Mouse (Mus musculus): ENCODE results near the gene Sptbn4.
A peak's percentile ranks its signal among the peaks of the same experiment; 100 is the strongest.

Sptbn4 gene

DNA sequence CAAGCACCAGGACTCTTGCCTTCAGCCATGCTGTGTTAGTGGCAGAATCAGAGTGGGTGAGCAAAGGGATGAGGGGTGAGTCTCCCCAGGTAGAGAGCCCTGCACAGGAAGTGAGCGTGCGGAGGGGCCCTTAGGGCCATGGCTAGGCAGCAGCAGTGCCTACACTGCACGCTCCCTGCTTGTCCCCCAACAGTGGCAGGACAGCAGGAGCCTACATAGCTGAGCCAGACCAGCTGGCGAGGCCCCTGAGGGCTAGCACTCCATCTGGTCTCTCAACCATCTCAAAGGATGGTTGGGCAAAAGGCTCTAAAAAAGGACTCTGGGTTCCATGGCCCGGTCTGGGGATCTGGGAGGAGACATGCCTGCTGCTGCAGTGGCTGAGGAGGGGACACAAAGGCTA is 63.4 kb downstream of the Sptbn4 start:
- no peak for DNase-seq (ENCODE audit: low read depth, low spot score)

GRCm38 (mm10) chr7:27383233-27383632 is 64.3 kb downstream of the Sptbn4 start:
- DNase-seq (ENCODE audit: low read depth, low spot score), result no peak

DNA sequence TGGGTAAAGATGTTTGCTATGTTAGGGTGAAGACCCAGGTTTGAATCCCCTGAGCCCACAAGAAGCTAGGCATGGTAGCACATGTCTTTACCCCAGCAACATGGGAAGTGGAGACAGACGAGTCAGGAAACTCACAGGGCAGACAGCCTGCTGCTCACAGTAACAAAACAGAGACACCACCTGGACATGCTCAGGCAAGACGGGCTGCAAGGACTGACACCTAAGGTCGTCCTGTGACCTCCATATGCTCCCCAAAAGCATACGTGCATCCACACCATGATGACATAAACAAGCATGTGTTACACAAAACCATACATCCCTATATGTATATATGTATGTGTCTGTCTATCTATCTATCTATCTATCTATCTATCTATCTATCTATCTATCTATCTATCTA is 65.9 kb downstream of the Sptbn4 start:
- DNase-seq (ENCODE audit: low read depth, low spot score), result no peak

- no peak for DNase-seq (ENCODE audit: low read depth, low spot score)
Measured at GRCm38 (mm10) chr7:27381009-27381408, 66.5 kb downstream of the Sptbn4 start.

DNA sequence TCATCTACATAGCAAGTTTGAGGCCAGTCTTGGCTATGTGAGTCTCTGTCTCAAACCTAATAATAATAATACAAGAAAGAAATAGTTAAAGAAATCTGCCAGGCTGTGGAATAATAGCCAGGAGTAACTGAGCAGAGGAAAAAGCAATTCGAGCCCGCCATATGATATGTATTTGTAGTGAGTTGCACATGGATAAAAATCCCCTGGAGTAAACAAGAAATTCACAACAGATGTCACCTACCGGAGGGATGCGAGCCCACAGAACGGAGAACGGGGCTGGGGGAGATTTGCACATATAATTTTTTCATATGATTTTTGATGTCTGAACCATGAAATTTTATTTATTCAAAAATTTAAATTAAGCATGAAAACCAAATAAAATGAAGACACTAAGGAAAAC is 67.7 kb downstream of the Sptbn4 start:
- no peak for DNase-seq (ENCODE audit: low read depth, low spot score)

DNA sequence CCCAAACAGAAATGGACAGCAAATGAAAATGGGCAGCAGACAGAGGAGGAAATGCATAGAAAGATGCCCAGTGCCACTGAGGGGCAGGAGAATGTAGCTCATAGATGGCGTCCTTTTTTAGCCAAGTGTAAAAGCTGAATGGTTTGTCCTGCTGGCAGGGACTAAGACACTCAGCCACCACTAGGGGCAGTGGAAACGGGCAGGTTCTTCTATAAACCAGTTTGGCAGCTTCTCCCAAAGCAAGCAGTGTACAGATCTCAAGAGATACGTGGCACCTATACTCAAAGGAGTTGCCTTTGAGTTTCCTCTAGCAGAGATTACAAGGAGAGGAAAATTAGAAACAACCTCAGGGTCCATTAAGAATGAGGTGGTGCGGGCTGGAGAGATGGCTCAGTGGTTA is 69.1 kb downstream of the Sptbn4 start:
- DNase-seq (ENCODE audit: low read depth, low spot score), result no peak

DNA sequence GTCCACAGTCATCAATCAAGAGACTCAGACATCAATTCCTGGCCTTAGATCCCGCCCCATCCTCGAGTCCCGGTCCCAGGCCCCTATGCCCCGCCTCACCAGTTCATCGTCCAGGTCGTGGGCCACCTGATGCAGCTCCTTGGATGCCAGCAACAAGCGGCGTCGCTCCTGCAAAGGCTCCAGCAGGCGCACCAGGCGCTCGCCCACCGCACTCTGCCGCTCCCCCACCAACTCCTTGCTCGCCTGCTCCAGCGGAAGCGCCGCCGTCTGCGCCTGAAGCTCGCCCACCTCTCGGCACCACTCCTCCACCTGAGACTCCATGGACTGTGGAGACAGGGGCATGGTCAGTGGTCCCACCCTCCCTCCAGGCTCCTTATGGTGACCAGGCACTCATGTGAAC is 72.2 kb downstream of the Sptbn4 start:
- DNase-seq (ENCODE audit: low read depth, low spot score), result peak; percentile 42

DNA sequence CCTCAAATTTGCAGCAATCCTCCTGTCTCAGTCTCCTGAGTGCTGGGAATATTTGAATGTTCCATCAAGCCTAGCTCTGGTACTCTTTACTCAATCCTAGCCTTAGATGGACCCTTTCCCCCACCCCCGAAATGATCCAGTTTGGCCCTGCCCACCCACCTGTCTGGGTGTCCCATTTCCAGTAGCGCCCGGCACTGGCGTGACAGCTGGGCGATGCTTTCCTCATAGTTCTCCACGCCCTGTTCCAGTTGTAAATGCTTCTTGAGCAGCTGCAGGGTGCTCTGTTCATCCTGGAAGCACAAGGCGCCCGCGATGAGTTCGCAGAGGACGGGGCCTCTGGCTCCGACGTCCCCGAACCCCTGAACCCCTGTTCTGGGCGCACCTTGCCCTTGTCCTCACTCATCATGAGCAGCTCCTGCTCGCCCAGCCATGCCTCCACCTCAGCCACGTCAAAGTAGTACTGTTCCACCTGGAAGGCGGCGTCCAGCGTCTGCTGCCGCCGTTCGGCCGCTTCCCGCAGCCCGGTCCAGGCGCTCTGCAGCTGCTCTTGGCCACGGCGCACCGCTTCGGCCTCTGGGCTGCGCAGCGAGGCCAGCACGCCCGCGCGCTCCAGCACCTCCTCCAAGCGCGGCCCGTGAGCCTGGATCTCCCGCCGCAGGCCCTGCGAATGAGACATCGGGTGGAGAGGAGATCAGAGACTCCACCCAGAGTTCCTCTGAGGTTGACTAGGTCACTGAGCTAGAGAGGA is 75.6 kb downstream of the Sptbn4 start:
- no peak for DNase-seq (ENCODE audit: low read depth, low spot score)

GRCm38 (mm10) chr7:27369111-27369510 is 78.4 kb downstream of the Sptbn4 start:
- no peak for DNase-seq (ENCODE audit: low read depth, low spot score)

DNA sequence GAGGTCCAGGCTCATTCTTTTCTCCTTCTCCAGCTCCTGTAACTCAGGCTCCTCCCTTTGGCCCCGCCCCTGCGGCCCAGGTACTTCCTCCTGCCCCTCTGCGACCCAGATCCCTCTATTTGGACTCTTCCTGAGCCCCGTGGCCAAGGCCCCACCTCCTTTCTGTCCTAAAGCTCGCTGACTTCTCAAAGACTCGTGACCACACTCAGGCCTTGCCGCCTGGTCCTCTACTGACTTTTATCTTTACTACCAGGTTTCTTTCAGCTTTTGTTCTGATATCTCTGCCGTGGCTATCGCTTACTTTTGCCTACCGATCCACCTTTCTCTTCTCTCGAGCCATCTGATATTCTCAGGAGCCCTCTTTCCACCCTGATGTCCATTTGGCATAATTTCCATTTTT is 79.5 kb downstream of the Sptbn4 start:
- DNase-seq (ENCODE audit: low read depth, low spot score), result no peak

- DNase-seq (ENCODE audit: low read depth, low spot score), result no peak
Measured at GRCm38 (mm10) chr7:27366082-27366844, 81.2 kb downstream of the Sptbn4 start.

GRCm38 (mm10) chr7:27364379-27364778 is 83.1 kb downstream of the Sptbn4 start:
- no peak for DNase-seq (ENCODE audit: low read depth, low spot score)

DNA sequence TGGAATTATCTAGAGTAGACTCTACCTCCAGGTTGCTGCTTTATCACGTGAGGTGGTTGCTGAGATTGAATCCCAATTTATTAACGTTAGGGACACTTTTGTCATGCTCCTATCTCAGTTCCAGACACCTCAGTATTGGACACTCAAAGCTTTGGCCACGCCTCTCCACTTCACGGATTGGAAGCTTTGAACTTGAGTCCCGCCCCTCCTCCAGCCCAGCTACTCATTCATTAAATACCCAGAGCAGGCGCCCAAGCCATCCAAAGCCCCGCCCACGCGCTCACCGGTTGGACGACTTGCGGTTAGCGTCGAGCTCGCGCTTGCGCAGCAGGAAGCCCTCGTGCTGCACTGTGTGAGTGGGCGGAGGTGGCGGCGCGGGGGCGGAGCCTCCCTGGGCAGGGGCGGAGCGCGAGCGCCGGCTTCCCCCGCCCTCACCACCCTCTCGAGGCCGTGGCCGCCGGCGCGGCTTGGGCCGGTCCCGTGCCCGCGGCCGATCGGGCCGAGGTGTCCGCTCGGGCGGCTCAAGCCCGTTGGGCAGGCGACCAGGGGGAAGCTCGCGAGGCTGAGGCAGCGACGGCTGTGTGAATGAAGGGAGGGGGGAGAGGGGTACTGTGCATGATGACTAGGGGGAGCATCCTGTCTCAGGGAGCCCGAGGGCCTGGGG is 86.1 kb downstream of the Sptbn4 start:
- DNase-seq (ENCODE audit: low read depth, low spot score), result peak; percentile 96

DNA sequence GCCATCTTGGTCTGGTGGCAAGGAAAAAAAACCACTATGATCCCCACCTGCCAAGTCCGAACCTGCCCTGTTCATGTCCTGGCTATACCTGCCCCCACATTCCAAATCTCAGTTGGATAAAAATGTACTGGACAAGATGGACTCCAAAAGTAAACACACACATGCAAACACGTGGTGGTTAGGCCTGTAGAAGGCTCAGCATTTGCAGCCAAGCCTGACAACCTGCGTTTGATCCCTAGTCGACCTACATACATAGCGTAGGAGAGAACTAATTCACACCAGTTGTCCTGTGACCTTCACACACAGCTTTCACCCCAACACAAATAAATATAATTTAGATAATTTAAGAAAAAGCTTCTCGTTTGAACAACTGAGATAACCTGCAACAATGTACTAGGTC is 86.7 kb downstream of the Sptbn4 start:
- DNase-seq (ENCODE audit: low read depth, low spot score), result no peak

- no peak for DNase-seq (ENCODE audit: low read depth, low spot score)
Measured at GRCm38 (mm10) chr7:27359706-27360358, 87.7 kb downstream of the Sptbn4 start.

DNA sequence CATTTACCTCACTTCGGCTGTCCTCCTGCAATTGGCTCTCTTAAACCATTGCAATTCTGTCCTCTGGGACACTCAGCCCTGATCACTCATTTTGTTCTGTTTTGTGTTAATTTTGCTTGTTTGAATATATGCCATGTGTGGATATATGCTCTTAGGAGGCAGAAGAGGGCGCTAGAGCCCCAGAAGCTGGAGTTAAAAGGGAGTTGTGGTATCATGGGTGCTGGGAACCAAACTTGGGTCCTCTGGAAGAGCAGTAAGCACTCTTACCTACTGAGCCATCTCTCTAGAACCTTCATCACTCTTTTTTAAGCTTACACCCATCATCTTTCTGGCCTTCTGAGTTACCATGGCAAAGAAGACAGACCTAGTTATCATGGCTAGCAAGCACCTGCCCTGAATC is 88.3 kb downstream of the Sptbn4 start:
- DNase-seq (ENCODE audit: low read depth, low spot score), result no peak

DNA sequence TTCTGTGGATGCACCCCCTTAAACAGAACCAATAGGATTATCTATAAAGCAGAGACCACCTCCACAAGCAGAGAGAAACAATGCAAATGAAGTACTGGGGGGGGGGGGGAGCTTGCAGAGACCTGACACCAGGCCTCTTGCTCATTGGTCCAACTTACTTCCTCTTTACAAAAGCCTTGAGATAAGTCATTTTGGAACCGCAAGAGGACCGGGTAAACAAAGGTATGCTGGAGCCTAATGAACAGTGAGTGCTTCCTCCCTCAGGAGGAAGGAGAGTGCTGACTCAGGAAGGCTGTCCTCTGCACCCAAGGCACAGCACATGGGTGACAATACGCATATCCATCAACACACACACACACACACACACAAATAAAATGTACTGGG is 89.9 kb downstream of the Sptbn4 start:
- no peak for DNase-seq (ENCODE audit: low read depth, low spot score)

GRCm38 (mm10) chr7:27356861-27357594 is 90.5 kb downstream of the Sptbn4 start, which contains the start of gene Gm20479:
Gene Gm20479 (minus strand): TSS chr7:27357419.
- DNase-seq (ENCODE audit: low read depth, low spot score), result no peak

DNA sequence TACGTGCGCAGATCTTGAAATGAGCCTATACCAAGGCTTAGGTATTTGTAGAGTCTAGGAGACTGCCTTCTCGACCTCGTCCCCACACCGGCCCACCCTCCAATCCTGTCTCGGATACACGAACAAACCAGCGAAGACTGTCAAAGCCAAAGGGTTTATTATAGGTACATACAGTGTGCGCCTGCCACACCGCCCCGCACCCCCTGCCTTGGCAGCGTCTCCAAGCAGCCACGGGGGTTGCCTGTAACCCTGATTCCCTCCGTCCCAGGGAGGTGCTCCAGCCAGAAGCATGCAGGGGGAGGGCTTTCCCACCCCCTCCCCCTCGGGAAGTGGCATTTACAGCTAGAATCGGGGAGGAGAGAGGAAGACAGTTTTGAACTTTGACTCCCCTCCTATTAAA is 91.2 kb downstream of the Sptbn4 start:
- no peak for DNase-seq (ENCODE audit: low read depth, low spot score)

DNA sequence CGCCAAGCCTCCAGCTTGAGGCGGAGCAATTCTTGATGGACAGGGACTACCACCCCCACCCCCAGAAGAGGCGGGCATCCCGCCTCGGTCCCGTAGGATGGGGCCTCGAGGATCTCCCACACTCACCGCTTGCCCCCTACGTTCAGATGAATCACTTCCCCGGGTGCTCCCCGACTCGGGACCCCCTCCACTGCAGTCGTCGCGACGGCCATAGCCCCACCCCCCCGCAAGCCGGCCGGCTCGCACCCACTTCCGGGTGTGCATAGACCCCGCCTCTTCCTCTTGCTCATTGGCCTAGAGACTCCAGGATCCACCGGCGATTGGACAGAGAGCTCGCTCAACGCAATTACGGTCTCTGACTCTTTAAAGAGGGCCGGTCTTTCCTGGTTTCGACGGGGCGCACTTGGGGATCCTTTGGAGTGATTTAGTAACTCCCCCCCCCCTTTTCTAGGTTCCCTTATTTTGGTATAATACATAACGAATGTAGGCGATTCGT is 91.7 kb downstream of the Sptbn4 start, which contains the start of gene Shkbp1:
Gene Shkbp1 (minus strand): TSS at position 275 of the 496 bp plus-strand sequence.
- DNase-seq (ENCODE audit: low read depth, low spot score), result peak; percentile 86

DNA sequence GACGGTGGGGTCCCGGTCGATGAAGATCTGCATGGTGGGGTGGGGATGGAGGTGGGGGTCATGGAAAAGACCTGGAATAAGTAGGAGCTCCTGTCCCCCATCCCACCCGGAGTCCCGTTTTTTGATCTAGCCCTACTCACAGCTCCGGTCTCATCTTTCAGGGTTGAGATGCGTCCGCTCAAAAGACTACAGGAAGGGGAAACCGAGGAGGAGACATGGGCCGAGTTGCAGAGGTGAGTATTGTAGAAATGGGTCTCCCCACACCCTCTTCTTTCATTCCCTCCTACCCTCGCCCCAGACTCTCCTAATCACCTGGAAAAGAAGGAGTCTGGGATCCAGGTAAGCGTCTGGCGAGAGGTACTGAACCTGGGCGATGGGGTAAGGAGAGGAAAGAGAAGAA is 92.2 kb downstream of the Sptbn4 start:
- no peak for DNase-seq (ENCODE audit: low read depth, low spot score)
